Mouse (Mus musculus): ENCODE results near the gene Zmiz1.

GRCm38 (mm10) chr14:25483285-25483684 lies 24.3 kb downstream of the Zmiz1 start:
- no peak for TF ChIP-seq CTCF (IDR thresholded peaks at IDR 0.05; ENCODE audit: borderline replicate concordance, insufficient read depth, low read depth, low read length)
- TF ChIP-seq POLR2A (IDR thresholded peaks at IDR 0.05; ENCODE audit: borderline replicate concordance, insufficient read depth, low read length): no peak

All from cerebellum, adult 2 months (tissue).